Mouse (Mus musculus) heart, adult 8-10 months (tissue): ENCODE measurements around the gene Smagp. TPM values are rescaled to one million over a fixed set of nuclear protein-coding genes. Genes with fewer than 3 reads are reported as not detected.

Experiments
- DNase-seq: peaks from one replicate; pipeline ENCODE4 v3.0.0; 2022; ENCODE audit warnings: low spot score
- total RNA-seq, 4 experiments: library from RNA; stranded (reverse); gene quantifications; 2 replicates each; pipeline ENCODE4 v1.2.4; 2022

The Smagp gene
- total RNA-seq, 4 experiments from 2014 or later: 10.9 to 20.2 (median 11.9) TPM

DNA sequence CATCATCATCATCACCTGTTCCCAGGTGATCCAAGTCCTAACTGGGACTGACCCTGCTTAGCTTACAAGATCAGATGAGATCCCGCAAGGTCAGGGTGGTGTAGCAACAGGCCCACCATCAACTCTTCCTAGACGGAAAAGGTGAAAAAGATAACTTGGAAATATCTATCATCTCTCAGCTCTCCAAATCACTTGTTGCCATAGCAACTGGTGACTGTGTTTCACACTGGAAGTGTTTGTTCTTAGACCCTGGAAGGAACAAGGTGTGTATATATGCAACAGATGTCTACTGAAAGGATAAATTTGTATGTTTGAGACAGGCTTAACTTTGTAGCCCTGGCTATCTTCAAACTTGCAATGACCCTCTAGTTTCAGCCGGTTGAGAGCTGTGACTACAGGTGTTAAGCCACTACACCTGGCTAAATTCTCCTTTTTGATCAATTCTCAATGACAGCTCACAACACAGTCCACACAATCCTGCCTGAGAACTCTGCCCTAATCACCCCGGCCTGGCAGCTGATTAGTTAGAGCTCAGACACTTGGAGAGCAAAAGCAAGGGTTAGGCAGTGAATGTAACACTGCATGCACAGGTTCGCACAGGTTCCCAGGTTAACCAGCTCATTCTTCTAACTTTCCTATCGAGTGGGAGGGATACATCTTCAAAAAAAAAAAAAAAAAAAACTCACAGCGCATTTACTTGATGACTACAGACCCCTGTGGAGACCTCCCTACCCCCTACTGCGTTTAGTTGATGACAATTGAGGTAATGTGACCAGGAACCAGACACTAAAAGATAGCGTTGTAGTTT is 28.9 kb upstream of the Smagp start:
- no peak for DNase-seq

DNA sequence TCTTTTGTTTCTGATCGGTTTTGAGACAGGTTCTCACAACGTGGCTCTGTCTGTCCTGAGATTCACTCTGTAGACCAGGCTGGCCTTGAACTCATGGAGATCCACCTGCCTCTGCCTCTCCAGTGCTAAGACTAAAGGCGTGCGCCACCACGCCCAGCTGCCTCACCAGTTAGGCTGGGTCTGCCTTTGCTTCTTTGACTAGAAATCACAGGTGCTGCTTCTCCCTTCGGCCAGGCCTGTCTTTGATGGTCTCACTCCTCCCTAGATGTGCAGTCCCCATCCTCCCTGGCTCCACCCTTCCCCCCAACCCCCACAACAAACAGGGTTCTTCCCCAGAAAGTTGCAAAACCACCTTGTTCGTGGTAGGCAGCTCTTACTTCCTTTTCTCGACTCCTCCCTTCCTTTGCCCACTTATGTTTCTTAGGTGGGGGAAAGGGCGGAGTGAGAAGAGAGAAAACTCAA is 28.1 kb upstream of the Smagp start:
- no peak for DNase-seq

DNA sequence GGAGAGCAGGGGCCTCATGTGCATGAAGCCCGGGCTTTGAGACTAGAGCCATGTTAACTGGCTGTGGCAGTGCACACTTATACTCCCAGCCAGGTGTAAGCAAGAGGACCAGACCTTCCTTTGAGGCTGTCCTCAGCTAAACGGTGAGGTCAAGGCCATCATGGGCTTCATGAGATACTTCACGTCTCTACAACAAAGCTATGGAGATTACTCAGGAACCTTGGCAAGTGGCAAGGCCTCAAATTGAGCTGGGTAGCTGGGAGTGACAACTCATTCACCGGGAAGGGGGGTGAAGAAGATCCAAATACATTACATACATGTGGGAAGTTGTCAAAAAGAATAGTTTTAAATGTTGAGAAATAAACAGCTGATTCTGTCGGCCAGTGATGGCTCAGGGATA is 24.1 kb upstream of the Smagp start:
- no peak for DNase-seq

DNA sequence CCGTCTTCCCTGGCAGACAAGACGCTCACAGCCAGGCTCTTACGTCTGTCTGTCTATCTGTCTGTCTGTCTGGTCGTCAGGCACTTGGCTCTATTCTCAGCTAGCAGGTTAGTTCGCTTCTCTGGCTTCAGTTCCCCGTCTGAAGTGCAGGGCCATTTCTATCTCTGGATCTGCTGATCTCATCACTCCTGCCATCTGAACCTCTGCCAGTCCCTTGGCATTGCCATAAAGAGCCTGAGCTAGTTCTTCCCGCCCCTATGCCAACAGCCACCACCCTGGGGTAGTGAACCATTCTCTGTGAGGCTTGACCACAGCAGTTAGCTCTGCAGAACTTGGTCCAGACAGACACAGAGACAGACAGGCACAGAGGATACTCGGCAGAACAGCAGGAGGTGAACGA is 23.6 kb upstream of the Smagp start:
- DNase-seq: no peak

DNA sequence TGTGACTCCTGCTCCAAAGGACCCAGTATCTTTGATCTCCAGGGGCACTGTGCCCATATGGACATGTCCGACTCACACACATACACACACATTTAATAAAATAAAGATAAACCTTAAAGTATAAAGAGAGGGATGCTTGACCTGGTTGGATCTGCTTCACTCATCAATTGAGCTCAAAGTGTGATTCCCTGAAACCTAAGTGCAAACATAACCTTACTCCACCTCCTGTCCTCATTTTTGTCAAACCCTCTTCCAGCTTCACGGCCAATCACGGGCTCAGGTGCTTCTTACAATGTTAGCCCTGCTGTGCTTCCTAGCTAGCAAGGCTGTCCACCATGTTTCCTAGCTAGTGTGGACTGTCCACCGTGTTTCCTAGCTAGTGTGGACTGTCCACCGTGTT is 18.5 kb upstream of the Smagp start:
- no peak for DNase-seq

DNA sequence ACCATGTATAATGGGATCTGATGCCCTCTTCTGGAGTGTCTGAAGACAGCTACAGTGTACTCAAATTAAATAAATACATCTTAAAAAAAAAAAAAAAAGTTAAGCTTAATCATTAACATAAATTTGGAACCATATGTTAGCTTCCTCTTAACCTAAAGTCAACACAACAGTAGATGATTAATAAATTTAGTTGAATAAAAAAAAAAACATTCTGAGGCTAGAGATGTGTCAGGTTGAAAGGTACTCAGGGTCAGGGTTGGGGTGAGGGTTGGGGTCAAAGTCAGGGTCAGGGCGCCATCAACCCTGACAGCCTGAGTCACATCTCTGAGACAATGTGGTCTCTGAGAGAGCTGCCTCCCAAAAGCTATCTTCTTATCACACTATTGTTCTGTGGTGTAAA is 17.5 kb upstream of the Smagp start:
- DNase-seq: no peak

DNA sequence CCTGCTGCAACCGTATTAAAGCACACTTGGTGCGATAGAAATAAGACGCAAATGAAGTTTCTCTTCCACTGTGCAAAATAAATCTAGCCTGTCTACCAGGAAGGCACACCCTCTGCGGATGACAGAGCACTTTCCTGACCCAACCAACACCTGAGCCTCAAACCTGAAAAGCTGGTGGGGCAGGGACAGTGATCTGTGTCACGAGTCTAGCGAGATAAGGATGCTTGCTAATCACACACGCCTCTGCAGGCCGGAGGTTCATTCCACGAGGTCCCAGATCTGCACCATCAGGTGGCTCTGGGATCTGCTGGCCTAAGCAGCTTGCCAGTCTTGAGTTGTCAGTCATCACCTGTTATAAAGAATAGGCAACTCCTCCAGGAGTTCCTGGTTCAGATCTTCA is 14.9 kb upstream of the Smagp start:
- no peak for DNase-seq

DNA sequence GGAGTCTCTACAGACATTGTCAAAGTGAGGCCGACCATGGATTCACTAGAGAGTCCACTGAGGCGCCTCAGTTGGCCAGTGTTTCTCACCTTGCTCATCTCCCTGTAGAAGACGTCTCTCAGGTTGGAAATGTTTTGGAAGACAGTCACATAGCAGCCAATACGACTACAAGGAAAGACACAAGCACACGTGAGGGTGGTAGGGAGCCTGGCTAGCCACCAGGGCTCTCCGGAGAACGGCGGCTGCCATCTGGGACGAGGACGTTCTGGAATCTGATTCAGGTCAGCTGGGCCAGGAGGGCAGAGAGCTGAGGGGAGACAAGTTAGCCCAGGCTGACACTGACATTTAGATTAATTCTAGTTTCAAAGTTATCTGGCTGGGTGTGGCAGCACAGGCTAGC is 13.4 kb upstream of the Smagp start:
- no peak for DNase-seq

DNA sequence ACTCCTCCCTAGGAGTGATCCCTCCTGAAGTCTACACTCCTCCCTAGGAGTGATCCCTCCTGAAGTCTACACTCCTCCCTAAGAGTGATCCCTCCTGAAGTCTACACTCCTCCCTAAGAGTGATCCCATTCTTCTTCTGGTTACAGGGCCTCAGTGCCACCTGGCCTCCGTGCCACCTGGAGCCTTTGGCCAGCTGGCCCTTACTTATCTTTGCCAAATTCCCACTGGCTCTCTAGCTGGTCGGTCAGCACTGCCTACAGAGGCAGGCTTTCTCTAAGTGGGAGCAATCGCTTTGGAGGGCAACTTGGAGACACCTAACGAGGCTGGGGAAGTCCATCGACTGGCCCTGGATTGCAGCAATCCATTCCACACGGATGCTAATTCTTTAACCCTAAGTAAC is 9.4 kb upstream of the Smagp start:
- DNase-seq: no peak

DNA sequence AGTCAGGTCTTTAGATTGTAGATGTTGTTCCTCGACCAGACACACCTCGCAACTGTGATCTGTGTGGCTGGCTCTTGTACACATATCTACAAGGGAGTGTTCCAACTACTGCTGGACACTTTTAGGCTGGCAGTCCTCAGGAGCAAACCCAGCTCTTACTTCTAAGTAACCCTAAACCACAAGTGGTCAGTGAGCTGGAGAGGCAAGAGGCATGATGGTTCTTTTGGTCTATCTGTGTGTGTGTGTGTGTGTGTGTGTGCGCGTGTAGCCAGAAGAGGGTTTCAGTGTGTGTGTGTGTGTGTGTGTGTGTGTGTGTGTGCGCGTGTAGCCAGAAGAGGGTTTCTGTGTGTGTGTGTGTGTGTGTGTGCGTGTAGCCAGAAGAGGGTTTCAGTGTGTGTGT is 5.7 kb upstream of the Smagp start:
- no peak for DNase-seq

DNA sequence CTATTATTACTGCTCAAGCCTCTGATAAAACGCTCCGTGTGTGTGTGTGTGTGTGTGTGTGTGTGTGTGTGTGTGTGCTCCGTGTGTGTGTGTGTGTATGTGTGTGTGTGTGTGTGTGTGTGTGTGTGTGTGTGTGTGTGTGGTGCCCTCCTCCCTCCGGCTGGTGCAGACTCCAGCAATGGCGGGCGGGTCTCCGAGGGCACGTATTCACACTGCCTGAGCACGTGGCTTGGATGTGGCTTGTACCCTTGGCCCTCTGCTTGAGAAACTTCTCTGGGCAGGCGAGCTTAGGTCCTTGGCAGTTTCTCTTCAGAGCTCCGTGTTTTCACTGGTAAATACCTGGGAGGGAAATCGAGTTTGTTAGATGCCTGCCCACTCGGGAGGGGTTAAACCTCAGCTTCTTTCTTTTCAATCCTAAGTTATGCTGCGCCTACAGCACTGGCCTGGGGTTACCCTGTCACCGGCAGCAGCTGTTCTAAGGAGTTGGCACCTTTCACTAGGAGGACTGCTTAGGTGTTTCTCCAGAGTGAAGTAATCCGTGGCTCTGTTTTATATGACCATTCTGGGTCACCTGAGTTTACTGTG is 4.6 kb upstream of the Smagp start:
- no peak for DNase-seq

DNA sequence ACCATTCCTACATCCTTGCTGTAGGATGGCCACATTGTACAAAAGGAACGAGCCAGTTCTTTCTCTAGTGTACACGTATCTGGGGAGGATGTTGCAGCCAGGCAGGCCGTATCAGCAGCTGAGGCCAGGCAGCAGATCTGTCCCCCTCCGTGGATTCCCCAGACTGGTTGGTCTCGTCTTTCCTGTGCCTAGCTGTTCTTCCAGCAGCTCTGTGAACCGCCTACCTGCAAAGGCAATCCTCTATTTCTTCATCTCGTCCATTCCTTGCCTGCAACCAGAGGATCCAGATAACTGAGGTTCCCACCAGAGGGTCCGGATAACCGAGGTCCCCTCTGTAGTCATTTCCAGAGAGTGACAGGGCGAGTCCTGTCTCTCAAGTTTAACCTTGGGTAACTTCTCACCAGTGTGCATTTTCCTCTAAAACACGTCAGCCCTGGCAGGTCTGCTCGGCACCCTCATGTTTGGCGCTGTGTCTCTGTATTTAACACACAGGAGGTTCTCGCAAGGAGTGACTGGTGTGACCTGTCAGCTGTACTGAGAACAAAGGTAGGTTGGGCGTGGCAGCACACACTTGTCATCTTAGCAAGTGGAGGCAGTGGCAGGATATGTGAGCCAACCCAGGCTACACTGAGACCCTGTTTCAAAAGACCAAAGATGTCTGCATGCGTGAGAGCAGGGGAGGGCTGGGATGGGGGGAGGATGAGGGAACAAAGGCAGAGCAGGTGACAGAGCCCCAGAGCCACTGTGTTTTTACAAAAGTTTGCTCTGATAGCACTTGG is 3.4 kb upstream of the Smagp start:
- DNase-seq: no peak

DNA sequence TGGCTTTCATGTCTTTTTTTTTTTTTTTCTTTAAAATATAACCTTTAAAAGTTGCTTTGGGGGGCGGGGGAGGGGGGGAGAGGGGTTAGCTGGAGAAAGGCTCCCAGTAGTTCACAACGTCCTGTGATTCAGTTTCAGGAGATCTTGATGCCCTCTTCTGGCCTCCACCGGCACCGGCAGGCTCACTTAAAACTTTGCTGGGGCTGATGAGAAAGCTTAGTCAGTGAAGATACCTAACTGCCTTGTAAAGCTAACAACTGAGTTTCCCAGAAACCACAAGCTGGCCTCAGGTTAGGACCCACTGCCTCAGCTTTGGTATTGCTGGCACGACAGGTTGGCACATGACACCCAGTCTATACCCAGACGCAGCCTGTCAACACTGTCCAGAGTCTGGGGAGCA is 921 bp upstream of the Smagp start:
- DNase-seq: peak; percentile 62

DNA sequence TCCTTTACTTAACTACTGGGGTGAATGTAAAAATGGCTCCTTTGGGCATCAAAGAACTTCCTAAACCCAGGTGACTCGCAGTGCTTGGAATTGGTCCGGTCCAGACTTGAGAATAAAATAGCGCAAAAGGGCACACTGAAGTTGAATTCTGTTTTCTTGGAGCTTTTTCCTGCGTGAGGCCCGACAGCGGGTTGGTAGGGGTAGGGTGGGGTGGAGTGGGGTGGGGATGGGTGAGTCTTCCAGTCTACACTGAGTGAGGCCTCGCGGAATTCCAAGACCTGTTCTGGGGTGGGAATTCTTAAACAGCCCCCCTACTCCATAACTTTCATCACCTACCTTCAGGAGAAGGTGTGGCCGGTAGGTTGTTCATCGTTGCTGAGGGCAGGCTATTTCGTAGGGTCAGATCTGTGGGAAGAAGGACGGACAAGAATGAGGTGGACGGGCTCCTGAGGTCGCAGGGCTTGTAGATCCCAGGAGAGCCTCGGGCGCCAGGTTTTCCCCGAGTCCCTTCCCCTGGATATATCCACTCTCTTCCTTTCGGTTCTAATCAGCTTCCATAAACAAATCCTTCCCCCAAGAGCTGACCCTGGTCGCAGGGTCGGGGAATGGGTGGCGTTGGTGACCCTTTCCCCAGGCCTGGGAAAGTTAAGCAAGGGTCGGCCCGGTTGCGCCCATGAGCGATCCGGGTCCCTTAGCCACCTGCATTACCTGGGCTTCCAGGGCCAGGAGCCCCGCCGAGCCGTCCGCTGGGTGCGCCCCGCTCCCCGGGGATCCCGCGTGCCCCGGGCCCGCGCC is 692 bp downstream of the Smagp start:
- no peak for DNase-seq

DNA sequence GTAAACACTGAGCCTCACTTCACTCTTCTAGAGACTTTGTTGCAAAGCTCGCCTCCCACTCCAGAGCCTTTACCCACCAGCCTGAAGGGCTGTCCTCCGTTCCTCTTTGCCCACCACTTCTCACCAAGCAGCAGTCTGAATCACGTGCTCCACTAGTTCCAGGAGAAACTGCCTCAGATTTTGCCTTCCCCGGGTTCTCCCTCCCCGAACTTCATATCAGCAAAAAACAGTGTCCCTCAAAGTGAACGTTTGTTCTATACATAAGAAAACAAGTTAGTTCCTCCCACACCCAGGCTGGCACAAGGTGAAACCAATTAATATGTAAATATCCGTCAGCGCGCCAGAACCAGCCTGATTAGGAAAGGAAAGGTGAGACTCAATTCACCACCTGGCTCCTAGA is 1.5 kb downstream of the Smagp start:
- DNase-seq: no peak

DNA sequence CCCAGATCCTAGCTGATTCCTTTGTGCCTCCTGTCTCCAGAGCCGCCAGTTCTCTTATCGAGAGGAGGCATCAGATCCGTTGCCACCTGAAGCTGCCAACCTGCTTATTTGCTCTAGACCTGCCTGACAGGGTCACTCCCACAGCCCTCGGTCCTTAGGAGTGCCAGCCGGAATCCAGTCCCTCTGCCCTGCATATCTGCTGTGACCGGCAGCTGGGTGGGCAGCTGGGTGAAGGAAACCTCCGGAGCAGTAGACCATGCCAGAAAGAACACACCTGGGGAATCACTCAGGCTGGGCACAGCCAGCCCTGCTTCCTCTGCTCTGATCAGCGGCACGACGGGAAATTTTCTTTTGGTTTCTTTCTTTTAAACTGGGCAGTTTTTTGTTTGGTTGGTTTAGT is 3.4 kb downstream of the Smagp start:
- DNase-seq: no peak

DNA sequence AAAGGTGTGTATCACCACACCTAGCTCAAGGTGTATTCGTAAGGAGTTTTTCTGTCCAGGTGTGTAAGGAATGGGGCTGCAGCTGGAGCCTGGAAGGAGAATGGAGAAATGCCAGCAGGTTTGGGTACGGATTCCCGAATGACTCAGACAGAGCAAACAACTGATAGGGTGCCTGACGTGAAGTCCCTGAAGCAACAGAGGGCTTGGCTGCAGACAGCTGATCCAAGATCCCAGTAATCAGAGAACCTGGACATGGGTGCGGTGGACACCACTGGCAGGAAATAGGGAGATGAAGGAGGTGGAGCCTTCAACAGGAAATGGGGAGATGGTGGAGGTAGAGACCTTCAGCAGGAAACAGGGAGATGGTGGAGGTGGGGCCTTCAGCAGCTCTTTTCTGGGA is 4.4 kb downstream of the Smagp start:
- DNase-seq: no peak

DNA sequence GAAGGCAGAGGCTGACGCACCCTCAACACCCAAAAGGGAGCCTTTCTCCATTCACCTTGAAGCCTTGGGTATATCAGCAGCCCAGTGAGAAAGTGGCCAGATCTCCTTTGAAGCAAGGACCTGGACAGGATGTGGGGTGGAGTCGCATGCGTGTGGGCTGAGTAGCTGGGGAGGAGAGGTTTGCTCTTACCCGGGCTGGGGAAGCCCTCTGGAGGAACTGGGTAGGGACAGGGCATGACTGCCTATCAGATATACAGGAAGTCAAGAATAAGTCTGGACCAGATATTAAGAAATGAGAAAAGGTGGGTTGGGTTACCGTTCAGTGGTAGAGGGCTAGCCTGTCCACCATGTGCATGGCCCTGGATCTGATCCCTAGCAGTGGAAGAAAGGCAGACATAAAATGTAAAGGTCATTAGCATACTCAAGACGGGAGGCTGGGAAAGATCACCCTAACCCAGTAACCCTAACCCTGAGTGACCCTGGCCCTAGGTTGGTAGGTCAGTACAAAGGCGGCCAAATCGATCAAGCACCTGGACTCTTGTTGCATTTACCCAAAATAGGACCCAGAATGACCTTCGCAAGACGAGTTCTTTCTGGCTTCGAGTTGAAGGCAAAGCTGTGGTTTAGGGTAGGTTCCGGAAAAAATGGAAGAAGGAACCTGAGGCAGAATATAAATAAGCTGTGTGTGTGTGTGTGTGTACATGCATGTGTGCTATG is 5.1 kb downstream of the Smagp start:
- no peak for DNase-seq

DNA sequence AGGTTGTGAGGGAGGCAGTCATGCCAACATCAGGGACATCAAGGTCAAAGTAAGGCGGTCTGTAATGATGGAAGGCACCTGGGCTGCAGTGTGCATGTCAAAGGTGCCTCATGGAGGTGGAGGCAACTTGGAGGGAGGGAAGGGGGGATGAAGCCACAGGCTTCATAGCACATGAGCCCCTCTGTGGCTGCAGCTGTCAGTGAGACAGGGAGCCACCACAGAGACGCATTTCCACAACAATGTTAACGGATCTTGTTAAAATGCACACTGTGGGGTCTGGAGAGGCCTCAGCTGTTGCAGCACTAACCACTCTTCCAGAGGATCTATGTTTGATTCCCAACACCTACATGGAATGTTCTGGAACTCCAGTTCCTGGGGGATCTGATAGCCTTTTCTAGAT is 6.6 kb downstream of the Smagp start:
- DNase-seq: no peak

DNA sequence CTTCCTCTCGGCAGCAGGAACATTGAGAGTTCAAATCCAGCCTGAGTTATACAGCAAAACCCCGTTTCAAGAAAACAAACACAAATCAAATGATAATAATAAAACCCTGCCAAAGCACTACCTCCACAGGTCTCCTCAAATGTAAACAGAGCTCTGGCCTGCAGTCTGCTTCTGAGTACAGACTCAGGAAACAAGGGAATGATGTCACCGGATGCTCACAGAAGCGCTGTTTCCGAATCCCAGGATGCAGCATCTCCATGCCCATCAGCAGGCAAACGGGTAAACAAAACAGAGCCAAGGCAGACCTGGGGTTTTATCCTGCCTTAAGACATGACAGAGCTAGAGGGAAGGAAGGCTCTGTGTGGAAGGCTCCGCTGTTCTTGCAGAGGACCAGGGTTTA is 7.9 kb downstream of the Smagp start:
- DNase-seq: no peak

DNA sequence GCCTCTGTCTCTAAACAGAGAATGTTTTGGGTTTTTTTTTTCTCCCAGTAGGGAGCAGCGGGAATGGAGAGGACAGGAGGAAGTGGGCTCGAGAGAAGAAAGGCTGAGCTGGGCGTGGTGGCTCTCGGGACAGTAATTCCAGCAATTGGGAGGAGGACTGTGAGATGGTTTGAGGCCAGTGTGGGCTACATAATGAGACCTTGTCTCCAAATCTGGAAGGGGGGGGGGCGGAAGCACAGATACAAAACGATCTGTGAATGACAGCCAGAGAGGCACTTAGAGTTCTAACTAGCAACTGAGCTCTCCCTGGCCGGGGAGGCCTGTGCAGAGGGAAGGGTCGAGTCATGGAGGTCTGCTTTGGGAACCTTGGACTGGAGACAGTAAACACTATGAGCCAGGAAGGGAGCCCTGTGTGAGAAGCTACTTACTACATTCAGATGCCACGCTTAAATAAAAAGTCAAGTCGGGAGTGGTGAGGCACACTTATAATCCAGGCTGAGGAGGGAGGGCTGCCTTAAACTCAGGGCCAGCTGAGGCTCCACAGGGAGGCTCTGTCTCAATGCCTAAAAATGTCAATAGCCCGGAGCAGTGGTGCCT is 8.9 kb downstream of the Smagp start:
- no peak for DNase-seq
